Mouse (Mus musculus): ENCODE data around the gene Gm10490. TPM values are rescaled to one million over a fixed set of nuclear protein-coding genes. Genes with fewer than 3 reads are reported as not detected.

The Gm10490 gene
- polyA plus RNA-seq, 1 experiment from 2014 or later: not detected

GRCm38 (mm10) chrX:7945618-7946017 lies 36.3 kb downstream of the Gm10490 start:
- peaks cover 6% of the 10 kb centered on the region; the same call in 1 of the 2 replicates for H3K4me1 ChIP-seq (ENCODE audit: control insufficient read depth, insufficient read depth, low read length)
- H3K4me2 ChIP-seq (ENCODE audit: low read length): no peak overlapping the region
- H3K27me3 ChIP-seq (ENCODE audit: control insufficient read depth, insufficient read depth, low read depth, low read length): no peaks in the 10 kb centered on the region
- no peak for ATAC-seq
- no peak overlapping the region for H3K9ac ChIP-seq (ENCODE audit: low read depth, low read length)
- no peak overlapping the region for H3K27ac ChIP-seq (ENCODE audit: low read length)
- no peak overlapping the region for H3K4me3 ChIP-seq (ENCODE audit: low read depth, low read length)
- H3K36me3 ChIP-seq (ENCODE audit: control insufficient read depth, insufficient read depth, low read length): no peaks in the 10 kb centered on the region; the same call in 1 of the 2 replicates
- 70% methylated on average over 8 of the region's 8 CpGs for WGBS
- H3K9me3 ChIP-seq (replicated peaks; ENCODE audit: control insufficient read depth, low read length, poor library complexity, severe bottlenecking): no peaks in the 10 kb centered on the region

GRCm38 (mm10) chrX:7947108-7947899 lies 38.0 kb downstream of the Gm10490 start, which contains the start of gene Hdac6:
Gene Hdac6, minus strand, starts transcription at chrX:7947889.
- Histone ChIP-seq H3K4me1 (ENCODE audit: control insufficient read depth, insufficient read depth, low read length) (peaks cover 6% of the 10 kb centered on the region; the same call in 1 of the 2 replicates), H3K4me2 (ENCODE audit: low read length) (peak within 1 kb of the TSS; percentile 60), H3K36me3 (ENCODE audit: control insufficient read depth, insufficient read depth, low read length) (no peaks in the 10 kb centered on the region), H3K9ac (ENCODE audit: low read depth, low read length) (peak within 1 kb of the TSS; percentile 65), H3K4me3 (ENCODE audit: low read depth, low read length) (peak within 1 kb of the TSS; percentile 51), H3K27ac (ENCODE audit: low read length) (peak within 1 kb of the TSS; percentile 77), H3K9me3 (replicated peaks; ENCODE audit: control insufficient read depth, low read length, poor library complexity, severe bottlenecking) (no peaks in the 10 kb centered on the region), H3K27me3 (ENCODE audit: control insufficient read depth, insufficient read depth, low read depth, low read length) (no peaks in the 10 kb centered on the region)
- WGBS: 20% methylated on average over 36 of the region's 37 CpGs
- peak; percentile 61 for ATAC-seq

- Histone ChIP-seq H3K27me3 (ENCODE audit: control insufficient read depth, insufficient read depth, low read depth, low read length) (no peaks in the 10 kb centered on the region), H3K4me2 (ENCODE audit: low read length) (peak overlapping the region; percentile 33), H3K4me3 (ENCODE audit: low read depth, low read length) (peak overlapping the region; percentile 51), H3K36me3 (ENCODE audit: control insufficient read depth, insufficient read depth, low read length) (no peaks in the 10 kb centered on the region), H3K9me3 (replicated peaks; ENCODE audit: control insufficient read depth, low read length, poor library complexity, severe bottlenecking) (no peaks in the 10 kb centered on the region), H3K27ac (ENCODE audit: low read length) (peak overlapping the region; percentile 19), H3K9ac (ENCODE audit: low read depth, low read length) (peak overlapping the region; percentile 8; the same call in 1 of the 2 replicates), H3K4me1 (ENCODE audit: control insufficient read depth, insufficient read depth, low read length) (peaks cover 6% of the 10 kb centered on the region; the same call in 1 of the 2 replicates)
- ATAC-seq: peak; percentile 99
- 29% methylated on average over 38 of the region's 38 CpGs for WGBS
Observed at GRCm38 (mm10) chrX:7947900-7948492, 38.7 kb downstream of the Gm10490 start.

- Histone ChIP-seq H3K4me3 (ENCODE audit: low read depth, low read length) (no peak overlapping the region), H3K27me3 (ENCODE audit: control insufficient read depth, insufficient read depth, low read depth, low read length) (no peaks in the 10 kb centered on the region), H3K9me3 (replicated peaks; ENCODE audit: control insufficient read depth, low read length, poor library complexity, severe bottlenecking) (no peaks in the 10 kb centered on the region), H3K27ac (ENCODE audit: low read length) (no peak overlapping the region), H3K4me2 (ENCODE audit: low read length) (no peak overlapping the region), H3K9ac (ENCODE audit: low read depth, low read length) (no peak overlapping the region), H3K36me3 (ENCODE audit: control insufficient read depth, insufficient read depth, low read length) (no peaks in the 10 kb centered on the region), H3K4me1 (ENCODE audit: control insufficient read depth, insufficient read depth, low read length) (peaks cover 6% of the 10 kb centered on the region; the same call in 1 of the 2 replicates)
- no peak for ATAC-seq
- 93% methylated on average over 7 of the region's 7 CpGs for WGBS
Observed at GRCm38 (mm10) chrX:7950091-7950490, 40.7 kb downstream of the Gm10490 start.

GRCm38 (mm10) chrX:7958868-7959267 lies 49.5 kb downstream of the Gm10490 start:
- H3K27ac ChIP-seq (ENCODE audit: low read length): no peak overlapping the region
- no peaks in the 10 kb centered on the region for H3K4me1 ChIP-seq (ENCODE audit: control insufficient read depth, insufficient read depth, low read length)
- no peak for ATAC-seq
- WGBS: 90% methylated on average over 9 of the region's 9 CpGs
- no peaks in the 10 kb centered on the region for H3K9me3 ChIP-seq (replicated peaks; ENCODE audit: control insufficient read depth, low read length, poor library complexity, severe bottlenecking)
- H3K36me3 ChIP-seq (ENCODE audit: control insufficient read depth, insufficient read depth, low read length): no peaks in the 10 kb centered on the region
- no peak overlapping the region for H3K9ac ChIP-seq (ENCODE audit: low read depth, low read length)
- H3K4me3 ChIP-seq (ENCODE audit: low read depth, low read length): no peak overlapping the region
- no peaks in the 10 kb centered on the region for H3K27me3 ChIP-seq (ENCODE audit: control insufficient read depth, insufficient read depth, low read depth, low read length)
- no peak overlapping the region for H3K4me2 ChIP-seq (ENCODE audit: low read length)

Other genes starting within 250 kb of the Gm10490 start
- 13.9 and 18.3 TPM in 2 replicates for gene Plp2, start 238.2 kb upstream of the Gm10490 start, polyA plus RNA-seq (2015; fragmentation: Nextera tagmentation; extraction: Ambion mirVana)
- gene Magix, start 228.3 kb upstream of the Gm10490 start, polyA plus RNA-seq (2015; fragmentation: Nextera tagmentation; extraction: Ambion mirVana): 0.10 and 0.13 TPM in 2 replicates
- 49.0 and 49.9 TPM in 2 replicates for gene Gpkow, start 212.4 kb upstream of the Gm10490 start, polyA plus RNA-seq (2015; fragmentation: Nextera tagmentation; extraction: Ambion mirVana)
- gene Wdr45, start 195.2 kb upstream of the Gm10490 start, polyA plus RNA-seq (2015; fragmentation: Nextera tagmentation; extraction: Ambion mirVana): 29.9 and 30.8 TPM in 2 replicates
- not detected in 2 replicates for gene Gm45208, start 187.3 kb upstream of the Gm10490 start, polyA plus RNA-seq (2015; fragmentation: Nextera tagmentation; extraction: Ambion mirVana)
- 132 and 139 TPM in 2 replicates for gene Praf2, start 181.1 kb upstream of the Gm10490 start, polyA plus RNA-seq (2015; fragmentation: Nextera tagmentation; extraction: Ambion mirVana)
- 71.6 and 76.4 TPM in 2 replicates for gene Ccdc120, start 158.6 kb upstream of the Gm10490 start, polyA plus RNA-seq (2015; fragmentation: Nextera tagmentation; extraction: Ambion mirVana)
- 19.0 and 23.3 TPM in 2 replicates for gene Tfe3, start 147.0 kb upstream of the Gm10490 start, polyA plus RNA-seq (2015; fragmentation: Nextera tagmentation; extraction: Ambion mirVana)
- 73.1 and 73.9 TPM in 2 replicates for gene Gripap1, start 119.8 kb upstream of the Gm10490 start, polyA plus RNA-seq (2015; fragmentation: Nextera tagmentation; extraction: Ambion mirVana)
- 3.3 and 3.8 TPM in 2 replicates for gene Kcnd1, start 87.3 kb upstream of the Gm10490 start, polyA plus RNA-seq (2015; fragmentation: Nextera tagmentation; extraction: Ambion mirVana)
- gene Otud5, start 68.2 kb upstream of the Gm10490 start, polyA plus RNA-seq (2015; fragmentation: Nextera tagmentation; extraction: Ambion mirVana): 41.8 and 42.0 TPM in 2 replicates
- gene Pim2, start 31.3 kb upstream of the Gm10490 start, polyA plus RNA-seq (2015; fragmentation: Nextera tagmentation; extraction: Ambion mirVana): 23.6 and 27.2 TPM in 2 replicates
- 44.9 and 45.2 TPM in 2 replicates for gene Slc35a2, start 25.5 kb upstream of the Gm10490 start, polyA plus RNA-seq (2015; fragmentation: Nextera tagmentation; extraction: Ambion mirVana)
- 228 and 250 TPM in 2 replicates for gene Pqbp1, start 10.3 kb upstream of the Gm10490 start, polyA plus RNA-seq (2015; fragmentation: Nextera tagmentation; extraction: Ambion mirVana)
- gene Timm17b, start 10.2 kb upstream of the Gm10490 start, polyA plus RNA-seq (2015; fragmentation: Nextera tagmentation; extraction: Ambion mirVana): 166 and 167 TPM in 2 replicates
- gene Gm10491, start 1.7 kb upstream of the Gm10490 start, polyA plus RNA-seq (2015; fragmentation: Nextera tagmentation; extraction: Ambion mirVana): not detected in 2 replicates
- 288 and 302 TPM in 2 replicates for gene Pcsk1n, start 10.3 kb downstream of the Gm10490 start, polyA plus RNA-seq (2015; fragmentation: Nextera tagmentation; extraction: Ambion mirVana)
- not detected in 2 replicates for gene Eras, start 19.1 kb downstream of the Gm10490 start, polyA plus RNA-seq (2015; fragmentation: Nextera tagmentation; extraction: Ambion mirVana)
- 75.6 and 77.9 TPM in 2 replicates for gene Hdac6, start 38.3 kb downstream of the Gm10490 start, polyA plus RNA-seq (2015; fragmentation: Nextera tagmentation; extraction: Ambion mirVana)
- gene Gata1, start 68.5 kb downstream of the Gm10490 start, polyA plus RNA-seq (2015; fragmentation: Nextera tagmentation; extraction: Ambion mirVana): 0.18 and 0.19 TPM in 2 replicates
- 0.56 and 0.58 TPM in 2 replicates for gene Glod5, start 109.0 kb downstream of the Gm10490 start, polyA plus RNA-seq (2015; fragmentation: Nextera tagmentation; extraction: Ambion mirVana)
- gene Suv39h1, start 165.2 kb downstream of the Gm10490 start, polyA plus RNA-seq (2015; fragmentation: Nextera tagmentation; extraction: Ambion mirVana): 39.1 and 44.6 TPM in 2 replicates
- gene Was, start 181.0 kb downstream of the Gm10490 start, polyA plus RNA-seq (2015; fragmentation: Nextera tagmentation; extraction: Ambion mirVana): 0.12 and 0.19 TPM in 2 replicates
- gene Wdr13, start 223.3 kb downstream of the Gm10490 start, polyA plus RNA-seq (2015; fragmentation: Nextera tagmentation; extraction: Ambion mirVana): 70.5 and 72.8 TPM in 2 replicates
- gene Rbm3, start 236.3 kb downstream of the Gm10490 start, polyA plus RNA-seq (2015; fragmentation: Nextera tagmentation; extraction: Ambion mirVana): 286 and 306 TPM in 2 replicates